Mouse (Mus musculus) frontal cortex, postnatal 14 days (tissue): ENCODE measurements around the gene Tex22.
A peak's percentile ranks its signal among the peaks of the same experiment; 100 is the strongest.

Experiments used
- DNase-seq, 2 experiments: peaks; one replicate each; pipeline ENCODE4 v3.0.0; 2022; ENCODE audit warnings: low spot score in 2 of 2

Gene Tex22

DNA sequence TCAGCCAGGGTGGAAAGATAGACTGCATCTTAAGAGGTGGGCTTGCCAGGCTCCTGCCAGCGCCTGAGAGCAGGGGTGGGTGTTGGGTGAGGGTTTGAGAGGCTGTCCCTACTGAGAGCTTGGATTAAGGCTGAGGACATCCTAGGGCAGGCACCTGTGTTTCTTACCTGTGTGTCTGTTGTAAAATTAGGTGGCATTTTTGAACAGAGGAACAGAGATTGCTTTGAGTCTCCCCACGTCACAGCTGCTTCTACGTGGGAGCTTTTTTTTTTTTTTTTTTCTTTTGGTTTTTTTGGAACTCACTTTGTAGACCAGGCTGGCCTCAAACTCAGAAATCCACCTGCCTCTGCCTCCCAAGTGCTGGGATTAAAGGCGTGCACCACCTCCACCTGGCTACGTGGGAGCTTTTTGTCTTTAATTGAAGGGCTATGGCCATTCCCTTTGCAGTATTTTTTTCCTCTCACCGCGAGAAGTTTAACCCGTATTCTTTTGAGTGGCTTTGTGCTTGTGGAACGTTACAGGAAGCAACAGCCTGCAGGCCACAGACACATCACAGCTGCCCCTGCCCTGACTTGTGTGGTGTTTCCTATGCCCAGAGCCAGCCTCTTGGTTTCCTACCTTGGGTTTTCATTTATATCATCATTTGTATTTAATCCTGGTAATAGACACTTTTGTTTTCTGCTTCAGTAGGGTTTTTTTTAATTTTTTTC is 27.1 kb downstream of the Tex22 start:
- DNase-seq, result no peak

DNA sequence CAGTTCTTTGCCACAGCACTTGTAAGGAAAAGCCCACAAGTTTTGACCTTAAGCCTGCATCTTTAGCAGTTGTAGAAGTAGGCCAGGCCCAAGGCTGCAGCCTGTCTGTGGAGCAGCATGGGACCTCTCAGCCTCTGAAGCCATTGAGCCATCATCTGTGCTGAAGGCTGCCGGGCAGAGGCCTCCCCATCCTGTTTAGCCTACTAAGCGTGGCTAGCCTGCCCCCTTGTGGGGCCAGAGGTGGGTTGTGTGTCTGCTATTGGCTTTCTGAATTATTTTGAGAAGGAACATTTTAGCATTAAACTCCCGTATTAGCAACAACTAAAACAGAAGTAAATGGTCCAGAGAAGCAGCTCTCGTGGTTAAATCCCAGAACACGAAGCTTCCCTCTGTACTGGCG is 28.2 kb downstream of the Tex22 start:
- DNase-seq, result no peak

- DNase-seq, result no peak
Observed at GRCm38 (mm10) chr12:113103846-113104451, 29.6 kb downstream of the Tex22 start.

- DNase-seq, result no peak
Observed at GRCm38 (mm10) chr12:113106386-113106785, 32.1 kb downstream of the Tex22 start.

DNA sequence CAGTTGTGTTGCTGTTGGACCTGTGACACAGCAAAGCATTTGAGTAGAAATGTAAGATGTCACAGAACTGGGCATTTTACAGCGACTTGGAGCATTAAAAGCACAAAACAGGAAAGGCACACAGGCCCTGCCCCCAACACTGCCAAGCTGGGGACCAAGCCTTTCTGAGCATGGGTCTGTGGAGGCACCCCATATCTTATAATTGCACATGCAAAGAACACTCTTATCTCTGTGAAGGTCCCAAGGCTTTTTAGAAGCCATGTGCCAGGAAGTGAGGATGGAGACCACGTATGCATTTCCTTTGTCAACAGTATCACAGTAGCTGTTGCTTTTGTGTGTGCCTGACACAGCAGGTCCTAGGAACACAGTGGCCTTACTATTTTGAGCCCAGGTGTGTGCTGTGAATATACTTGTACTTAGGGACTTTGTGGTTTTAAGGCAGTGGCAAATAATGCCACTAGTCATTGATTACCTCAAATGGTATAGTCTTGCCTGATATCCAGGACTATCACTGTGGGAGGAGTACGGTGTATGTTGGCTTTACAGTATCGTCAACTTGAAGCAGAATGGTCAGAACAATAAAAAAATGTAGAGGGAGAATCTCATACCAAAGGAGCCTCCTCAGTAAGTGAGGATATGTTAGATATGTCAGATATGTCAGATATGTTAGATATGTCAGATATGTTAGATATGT is 33.3 kb downstream of the Tex22 start:
- no peak for DNase-seq

- no peak for DNase-seq
Observed at GRCm38 (mm10) chr12:113108528-113109283, 34.4 kb downstream of the Tex22 start.

DNA sequence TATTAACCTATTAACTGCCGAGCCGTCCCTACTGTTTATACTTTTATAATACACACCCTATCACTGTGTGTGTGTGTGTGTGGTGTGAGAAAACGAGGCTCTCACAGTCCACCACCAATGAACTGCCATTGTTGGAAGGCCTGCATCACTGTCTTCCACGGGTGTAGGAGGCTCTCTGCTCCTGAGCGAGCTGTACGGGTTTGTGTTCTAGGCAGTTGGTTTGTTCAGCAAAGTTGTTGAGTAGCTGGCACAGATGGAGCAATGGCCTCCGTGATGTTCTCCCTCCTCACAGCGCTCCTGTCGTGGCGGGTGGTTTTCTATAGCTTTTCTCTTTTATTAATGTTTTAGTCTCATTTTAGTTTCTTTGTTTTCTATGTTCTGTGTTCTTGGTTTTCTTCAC is 35.5 kb downstream of the Tex22 start:
- no peak for DNase-seq

- DNase-seq, result no peak
Observed at GRCm38 (mm10) chr12:113114141-113114540, 39.8 kb downstream of the Tex22 start.

- DNase-seq, result no peak
Observed at GRCm38 (mm10) chr12:113114856-113115538, 40.7 kb downstream of the Tex22 start.

GRCm38 (mm10) chr12:113119516-113120410 is 45.5 kb downstream of the Tex22 start:
- DNase-seq, result peak in 1 of 2 experiments; percentile 80

DNA sequence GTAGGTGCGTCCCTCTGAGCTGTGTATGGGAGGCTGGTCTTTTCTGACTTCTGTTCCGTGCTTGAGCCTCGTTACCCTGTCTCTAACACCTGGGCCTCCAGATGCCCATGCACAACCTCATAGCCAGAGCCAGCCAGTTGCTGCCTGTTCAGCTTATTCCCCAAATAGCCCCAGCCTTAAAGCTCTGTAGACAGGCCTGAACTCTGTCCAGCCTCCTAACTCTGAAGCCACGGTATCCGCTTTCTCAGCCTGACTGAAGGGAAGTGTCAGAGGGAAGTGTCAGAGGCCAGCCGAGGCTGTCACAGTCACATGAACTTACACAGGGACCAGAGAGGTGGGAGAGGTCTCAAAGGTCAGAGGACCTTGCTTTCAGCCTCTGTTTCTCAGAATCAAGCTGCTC is 50.4 kb downstream of the Tex22 start:
- no peak for DNase-seq

DNA sequence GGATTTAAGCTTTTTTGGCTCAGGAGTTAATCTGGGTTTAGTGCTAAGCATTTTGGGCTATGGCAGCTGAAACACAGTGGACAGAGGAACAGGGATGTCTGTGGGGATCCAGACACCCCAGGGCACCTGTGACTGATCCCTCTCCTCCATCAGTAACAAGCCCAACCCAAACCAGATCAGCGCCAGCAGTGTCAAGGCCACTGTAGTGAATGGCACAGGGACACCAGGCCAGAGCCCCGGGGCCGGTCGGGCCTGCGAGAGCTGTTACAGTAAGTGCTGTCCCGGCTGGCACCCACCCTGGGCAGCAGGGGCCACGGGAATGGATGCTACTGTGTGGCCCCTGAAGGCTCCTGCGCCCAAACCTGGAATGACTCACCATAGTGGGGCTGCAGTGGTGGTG is 56.4 kb downstream of the Tex22 start:
- DNase-seq, result no peak

GRCm38 (mm10) chr12:113131601-113132000 is 57.3 kb downstream of the Tex22 start:
- DNase-seq, result no peak

- no peak for DNase-seq
Observed at GRCm38 (mm10) chr12:113132567-113132966, 58.3 kb downstream of the Tex22 start.

GRCm38 (mm10) chr12:113133260-113133659 is 59.0 kb downstream of the Tex22 start:
- DNase-seq, result no peak

DNA sequence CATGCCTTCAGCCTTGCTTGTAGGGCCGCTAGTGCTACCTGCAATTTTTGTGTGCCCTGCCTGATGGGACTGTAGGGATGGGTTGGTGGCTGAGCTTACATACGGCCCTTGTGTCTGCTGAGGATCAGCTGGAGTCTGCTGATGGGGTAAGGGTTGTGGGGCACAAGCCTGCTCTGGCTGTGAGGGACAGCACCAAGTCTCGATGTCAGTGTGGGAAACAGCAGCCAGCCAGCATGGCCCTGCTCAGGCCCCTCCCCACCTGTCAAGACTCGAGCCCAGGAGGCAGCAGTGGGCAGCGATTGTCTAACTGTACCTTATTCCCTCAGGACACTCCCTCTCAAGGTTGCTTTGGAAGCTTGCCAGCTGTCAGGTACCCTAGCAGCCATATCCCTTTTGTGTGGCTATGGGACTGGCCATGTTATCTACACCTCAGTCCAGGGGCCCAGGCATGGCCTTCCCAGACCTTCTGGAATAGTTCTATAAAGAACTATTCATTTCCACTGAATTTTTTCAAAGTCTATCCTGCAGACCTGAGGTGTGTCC is 59.6 kb downstream of the Tex22 start:
- DNase-seq, result no peak

GRCm38 (mm10) chr12:113134502-113134901 is 60.2 kb downstream of the Tex22 start:
- DNase-seq, result no peak

GRCm38 (mm10) chr12:113135401-113135800 is 61.1 kb downstream of the Tex22 start:
- DNase-seq, result no peak

- DNase-seq, result no peak
Observed at GRCm38 (mm10) chr12:113136492-113137020, 62.3 kb downstream of the Tex22 start.
